Mouse (Mus musculus) cortical plate, adult 2 months (tissue): ENCODE data around the gene Fam135a.

Experiments
- CTCF ChIP-seq: fragments of 200-500 bp; IDR thresholded peaks from 2 replicates; pipeline ENCODE4 v1.5.1; 2011; ENCODE audit warnings: mild to moderate bottlenecking, control low read depth, low read length; ENCODE audit not compliant: insufficient read depth; ENCODE audit errors: extremely low read depth
- POLR2A ChIP-seq: fragments of 200-500 bp; IDR thresholded peaks from 2 replicates; pipeline ENCODE4 v1.6.1; 2011; ENCODE audit warnings: mild to moderate bottlenecking, low read length, control low read depth; ENCODE audit not compliant: insufficient read depth; ENCODE audit errors: extremely low read depth

- TF ChIP-seq POLR2A (no peak), CTCF (no peak)
Observed at GRCm38 (mm10) chr1:24122582-24122981, 22.4 kb upstream of the Fam135a start.
